Mouse (Mus musculus) kidney, embryonic 14.5 days (tissue): Measurements from ENCODE around the gene Ctnnd2. TPM values are rescaled to one million over a fixed set of nuclear protein-coding genes. Genes with fewer than 3 reads are reported as not detected.
"Not testable (repeated sequence)": the region's sequence is repeated elsewhere in the genome, so short reads cannot be mapped to it uniquely, and the experiment has no call there.

Experiments used
- ATAC-seq: fragments of 200-750 bp; cut with Nextera tagmentation; 2 replicates; pipeline ENCODE4 v1.8.0; 2017; ENCODE audit warnings: moderate number of reproducible peaks, mild to moderate bottlenecking, moderate TSS enrichment, moderate library complexity; ENCODE audit not compliant: low FRiP score, low TSS enrichment
- H3K27ac ChIP-seq: fragments of 300-500 bp; sonication (generic); 2 replicates; pipeline ENCODE4 v1.5.1; 2014; ENCODE audit warnings: low read depth, mild to moderate bottlenecking, low read length, moderate library complexity, mixed read lengths
- H3K27me3 ChIP-seq: fragments of 300-500 bp; sonication (generic); 2 replicates; pipeline ENCODE4 v1.6.1; 2014; ENCODE audit warnings: mild to moderate bottlenecking, low read length; ENCODE audit not compliant: control insufficient read depth, insufficient read depth
- H3K36me3 ChIP-seq: fragments of 300-500 bp; sonication (generic); 2 replicates; pipeline ENCODE4 v1.6.1; 2014; ENCODE audit warnings: low read length, mixed read lengths; ENCODE audit not compliant: control insufficient read depth, insufficient read depth
- H3K4me1 ChIP-seq: fragments of 300-500 bp; sonication (generic); 2 replicates; pipeline ENCODE4 v1.6.1; 2014; ENCODE audit warnings: low read length, mixed read lengths; ENCODE audit not compliant: control insufficient read depth, insufficient read depth
- H3K4me2 ChIP-seq: fragments of 300-500 bp; sonication (generic); replicated peaks from 2 replicates; pipeline ENCODE4 v1.6.1; 2014; ENCODE audit warnings: low read depth, mild to moderate bottlenecking, low read length
- H3K4me3 ChIP-seq: fragments of 300-500 bp; sonication (generic); 2 replicates; pipeline ENCODE4 v1.5.1; 2014; ENCODE audit warnings: mild to moderate bottlenecking, low read length
- H3K9ac ChIP-seq: fragments of 300-500 bp; sonication (generic); 2 replicates; pipeline ENCODE4 v1.6.1; 2014; ENCODE audit warnings: low read depth, mild to moderate bottlenecking, low read length, moderate library complexity
- H3K9me3 ChIP-seq: fragments of 300-500 bp; sonication (generic); 2 replicates; pipeline ENCODE4 v1.6.1; 2016; ENCODE audit warnings: low read length; ENCODE audit not compliant: control insufficient read depth
- WGBS: fragments of 180-500 bp; shearing (Covaris S2); extraction: QIAGEN DNeasy Blood & Tissue Kit; methylation state at CpG from one replicate; pipeline ENCODE4 v1.1.7; 2014; 5-methylcytosine and 5-hydroxymethylcytosine counted together
- polyA plus RNA-seq: library from polyadenylated mRNA; unstranded; fragments of >200 nt; fragmentation: Nextera tagmentation; extraction: Ambion mirVana; gene quantifications from 2 replicates; pipeline ENCODE4 v1.2.1, GENCODE M21; 2014

Ctnnd2 gene
- polyA plus RNA-seq = 4.5 and 4.6 TPM in 2 replicates

GRCm38 (mm10) chr15:30172391-30173281 is at the start of gene Ctnnd2:
Gene Ctnnd2 (plus strand): TSS chr15:30172593.
- Histone ChIP-seq H3K27me3 (peaks cover 31% of the 10 kb centered on the region), H3K27ac (no peak within 1 kb of the TSS)

GRCm38 (mm10) chr15:30130705-30131104 is 41.7 kb upstream of the Ctnnd2 start:
- no peak overlapping the region for H3K4me3 ChIP-seq
- H3K9me3 ChIP-seq = no peaks in the 10 kb centered on the region
- no peak for ATAC-seq
- no peak overlapping the region for H3K9ac ChIP-seq
- 75% methylated on average over 6 of the region's 6 CpGs for WGBS
- no peak overlapping the region for H3K27ac ChIP-seq
- no peak overlapping the region for H3K4me2 ChIP-seq
- no peaks in the 10 kb centered on the region for H3K4me1 ChIP-seq
- no peaks in the 10 kb centered on the region for H3K36me3 ChIP-seq
- H3K27me3 ChIP-seq = no peaks in the 10 kb centered on the region

More at GRCm38 (mm10) chr15:30172391-30173281, at the start of gene Ctnnd2:
- H3K4me2 ChIP-seq = peak within 1 kb of the TSS; percentile 93
- peak; percentile 89 for ATAC-seq
- WGBS = under 1% methylated on average over 89 of the region's 136 CpGs
- H3K4me3 ChIP-seq = peak within 1 kb of the TSS; percentile 69
- H3K36me3 ChIP-seq = no peaks in the 10 kb centered on the region
- peaks cover 7% of the 10 kb centered on the region; the same call in 1 of the 2 replicates for H3K4me1 ChIP-seq
- H3K9me3 ChIP-seq = no peaks in the 10 kb centered on the region
- peak within 1 kb of the TSS; percentile 58 for H3K9ac ChIP-seq

DNA sequence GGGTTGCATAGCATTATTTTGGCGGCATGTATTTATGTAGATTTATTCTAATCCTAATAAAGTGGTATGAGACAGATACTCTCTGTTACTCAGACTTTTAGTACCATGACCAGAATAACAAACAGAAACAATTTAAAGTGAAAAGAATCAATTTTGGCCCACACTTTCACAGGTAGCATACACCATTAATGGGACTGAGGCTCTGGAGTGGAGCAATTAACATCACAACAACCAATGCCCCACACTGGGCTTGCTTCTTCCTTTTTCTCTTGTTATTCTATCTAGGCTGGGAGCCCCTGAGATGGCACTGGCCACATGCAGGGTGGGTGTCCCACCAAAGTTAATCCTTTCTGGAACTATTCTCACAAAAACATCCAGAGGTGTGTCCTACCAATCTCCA is 32.8 kb upstream of the Ctnnd2 start:
- WGBS = 42% methylated on average over 1 of the region's 1 CpGs
- H3K9me3 ChIP-seq, H3K4me2 ChIP-seq, ATAC-seq, H3K9ac ChIP-seq, H3K27ac ChIP-seq, H3K4me3 ChIP-seq, H3K27me3 ChIP-seq, H3K4me1 ChIP-seq, H3K36me3 ChIP-seq: not testable (repeated sequence)

DNA sequence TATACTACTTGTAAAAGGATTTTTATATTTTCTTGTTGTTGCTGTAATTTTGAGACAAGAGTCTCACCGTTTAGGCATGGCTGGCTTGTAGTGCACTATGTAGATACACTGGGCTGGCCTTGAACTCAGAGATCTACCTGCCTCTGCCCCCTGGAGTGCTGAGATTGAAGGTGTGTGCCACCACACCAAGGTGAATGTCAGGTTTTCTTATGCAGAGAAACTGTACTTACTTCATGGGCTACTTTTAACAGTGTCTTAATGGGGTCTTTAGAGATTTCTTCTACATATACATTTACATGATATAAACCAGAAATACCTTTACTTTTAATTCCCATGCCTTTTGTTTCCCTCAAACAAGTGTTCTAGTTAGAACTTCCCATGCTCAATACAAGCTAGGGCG is 27.0 kb upstream of the Ctnnd2 start:
- 83% methylated on average over 2 of the region's 2 CpGs for WGBS
- H3K9me3 ChIP-seq = no peaks in the 10 kb centered on the region
- H3K27me3 ChIP-seq = no peaks in the 10 kb centered on the region
- H3K27ac ChIP-seq = no peak overlapping the region
- H3K4me2 ChIP-seq = no peak overlapping the region
- H3K4me3 ChIP-seq = no peak overlapping the region
- no peaks in the 10 kb centered on the region for H3K4me1 ChIP-seq
- H3K9ac ChIP-seq = no peak overlapping the region
- no peaks in the 10 kb centered on the region for H3K36me3 ChIP-seq
- ATAC-seq = no peak

DNA sequence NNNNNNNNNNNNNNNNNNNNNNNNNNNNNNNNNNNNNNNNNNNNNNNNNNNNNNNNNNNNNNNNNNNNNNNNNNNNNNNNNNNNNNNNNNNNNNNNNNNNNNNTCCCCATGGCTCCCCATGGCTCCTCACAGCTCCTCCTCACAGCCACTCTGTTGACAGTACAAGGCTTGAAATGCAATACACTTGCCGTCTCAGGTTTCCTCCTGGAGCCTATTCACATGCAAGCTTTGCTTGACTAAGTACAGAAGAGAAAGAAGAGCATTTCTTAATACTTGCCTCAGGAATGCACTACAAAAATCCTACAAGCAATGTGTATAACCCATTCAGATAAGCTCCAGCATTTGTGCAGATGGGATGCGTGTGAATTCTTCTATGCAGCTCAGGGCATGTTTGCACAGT is 20.2 kb upstream of the Ctnnd2 start:
- H3K4me1 ChIP-seq = no peaks in the 10 kb centered on the region
- 47% methylated on average over 2 of the region's 2 CpGs for WGBS
- H3K4me3 ChIP-seq = no peak overlapping the region
- no peaks in the 10 kb centered on the region for H3K9me3 ChIP-seq
- H3K27me3 ChIP-seq = no peaks in the 10 kb centered on the region
- no peak overlapping the region for H3K4me2 ChIP-seq
- no peak for ATAC-seq
- H3K27ac ChIP-seq = no peak overlapping the region
- H3K36me3 ChIP-seq = no peaks in the 10 kb centered on the region
- no peak overlapping the region for H3K9ac ChIP-seq

- Histone ChIP-seq H3K9me3 (no peaks in the 10 kb centered on the region), H3K27ac (no peak overlapping the region), H3K9ac (no peak overlapping the region), H3K36me3 (no peaks in the 10 kb centered on the region), H3K4me3 (no peak overlapping the region), H3K4me2 (no peak overlapping the region), H3K4me1 (no peaks in the 10 kb centered on the region), H3K27me3 (no peaks in the 10 kb centered on the region)
- 82% methylated on average over 1 of the region's 1 CpGs for WGBS
- ATAC-seq = no peak
Observed at GRCm38 (mm10) chr15:30157975-30158374, 14.4 kb upstream of the Ctnnd2 start.

DNA sequence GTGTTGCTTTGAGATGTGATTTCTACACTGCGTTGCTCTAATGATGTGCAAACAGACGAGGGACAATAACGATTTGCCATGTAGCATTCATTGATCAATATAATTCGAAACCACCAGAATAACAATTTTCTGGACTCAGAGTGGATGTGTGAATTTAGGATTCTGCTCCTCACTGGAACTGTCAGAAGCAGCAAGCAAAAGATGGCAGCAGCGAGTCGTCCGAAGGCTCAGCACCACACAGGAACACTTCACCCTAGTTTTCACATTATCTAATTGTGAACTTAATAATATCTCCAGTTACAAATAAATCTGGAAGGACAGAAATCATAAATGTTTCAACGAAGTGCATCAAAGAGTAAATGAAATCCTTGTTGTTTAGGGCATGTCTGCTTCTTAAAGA is 2.4 kb upstream of the Ctnnd2 start:
- 74% methylated on average over 8 of the region's 8 CpGs for WGBS
- H3K4me3 ChIP-seq = no peak overlapping the region
- no peak overlapping the region for H3K27ac ChIP-seq
- peaks cover 31% of the 10 kb centered on the region for H3K27me3 ChIP-seq
- no peak overlapping the region for H3K9ac ChIP-seq
- ATAC-seq = no peak
- no peaks in the 10 kb centered on the region for H3K9me3 ChIP-seq
- no peak overlapping the region for H3K4me2 ChIP-seq
- peaks cover 7% of the 10 kb centered on the region; the same call in 1 of the 2 replicates for H3K4me1 ChIP-seq
- no peaks in the 10 kb centered on the region for H3K36me3 ChIP-seq

DNA sequence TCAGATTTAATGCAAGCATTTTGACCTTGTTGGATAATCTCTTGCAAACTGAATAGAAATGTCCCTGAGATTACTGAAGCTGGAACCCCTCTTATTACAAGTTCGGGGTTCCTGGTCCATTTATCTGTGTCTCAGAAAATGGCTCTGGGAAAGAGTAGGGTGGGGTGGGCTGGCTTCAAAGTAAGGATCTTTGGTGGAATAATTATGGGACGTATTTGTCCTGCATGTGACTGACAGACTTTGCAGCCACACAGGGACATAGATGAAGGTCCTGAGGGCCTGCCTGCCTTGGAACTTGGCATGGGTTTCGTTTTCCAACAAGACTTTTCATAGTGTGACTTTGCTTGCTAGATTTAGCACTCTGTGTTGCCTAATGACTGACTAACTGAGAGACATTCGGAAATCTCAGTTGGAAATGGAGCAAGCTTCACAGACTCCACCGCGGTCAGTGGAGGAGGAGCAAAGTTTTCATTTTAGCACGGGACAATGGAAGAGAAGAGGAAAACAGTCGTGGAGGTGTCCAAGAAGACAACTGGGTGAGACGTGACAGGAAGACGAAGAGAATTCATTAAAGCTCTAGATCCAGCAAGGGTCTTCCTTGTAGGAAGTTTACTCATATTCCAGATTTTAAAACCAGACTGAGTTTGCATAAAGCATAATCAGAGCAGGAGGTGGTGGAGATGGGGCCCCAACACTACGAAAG is 749 bp upstream of the Ctnnd2 start:
- Histone ChIP-seq H3K4me2 (peak overlapping the region; percentile 93), H3K9ac (no peak overlapping the region), H3K27me3 (peaks cover 31% of the 10 kb centered on the region), H3K4me1 (peaks cover 7% of the 10 kb centered on the region; the same call in 1 of the 2 replicates), H3K27ac (no peak overlapping the region), H3K36me3 (no peaks in the 10 kb centered on the region), H3K4me3 (peak overlapping the region; percentile 69), H3K9me3 (no peaks in the 10 kb centered on the region)
- WGBS = 20% methylated on average over 11 of the region's 11 CpGs
- no peak for ATAC-seq
